Mouse (Mus musculus) lung, embryonic 14.5 days (tissue): ENCODE measurements around the gene Krtap31-1. TPM values are rescaled to one million over a fixed set of nuclear protein-coding genes. Genes with fewer than 3 reads are reported as not detected.

ENCODE experiments used
- ATAC-seq: fragments of 200-750 bp; cut with Nextera tagmentation; 2 replicates; pipeline ENCODE4 v1.8.0; 2017; ENCODE audit warnings: mild to moderate bottlenecking, moderate TSS enrichment, moderate library complexity; ENCODE audit not compliant: insufficient read depth
- DNase-seq: peaks from one replicate; pipeline ENCODE4 v3.0.0-alpha.2; 2015
- H3K27ac ChIP-seq: fragments of 300-500 bp; sonication (generic); 2 replicates; pipeline ENCODE4 v1.5.1; 2014; ENCODE audit warnings: low read depth, mild to moderate bottlenecking, moderate library complexity
- H3K27me3 ChIP-seq: fragments of 300-500 bp; sonication (generic); 2 replicates; pipeline ENCODE4 v1.6.1; 2014; ENCODE audit warnings: low read length, control low read depth; ENCODE audit not compliant: insufficient read depth
- H3K36me3 ChIP-seq: fragments of 300-500 bp; sonication (generic); 2 replicates; pipeline ENCODE4 v1.6.1; 2014; ENCODE audit warnings: control low read depth; ENCODE audit not compliant: insufficient read depth
- H3K4me1 ChIP-seq: fragments of 300-500 bp; sonication (generic); 2 replicates; pipeline ENCODE4 v1.6.1; 2014; ENCODE audit warnings: antibody characterized with exemption, control low read depth; ENCODE audit not compliant: insufficient read depth
- H3K4me2 ChIP-seq: fragments of 300-500 bp; sonication (generic); 2 replicates; pipeline ENCODE4 v1.6.1; 2014; ENCODE audit warnings: mild to moderate bottlenecking
- H3K4me3 ChIP-seq: fragments of 300-500 bp; sonication (generic); 2 replicates; pipeline ENCODE4 v1.5.1; 2014; ENCODE audit warnings: low read depth, low read length
- H3K9ac ChIP-seq: fragments of 300-500 bp; sonication (generic); 2 replicates; pipeline ENCODE4 v1.6.1; 2014
- H3K9me3 ChIP-seq: fragments of 300-500 bp; sonication (generic); 2 replicates; pipeline ENCODE4 v1.6.1; 2016; ENCODE audit warnings: low read depth, low read length, control low read depth
- CTCF ChIP-seq: IDR thresholded peaks from 2 replicates; pipeline ENCODE4 v1.5.1; 2016; ENCODE audit warnings: antibody characterized with exemption, low read depth
- WGBS: fragments of 180-500 bp; shearing (Covaris S2); extraction: QIAGEN DNeasy Blood & Tissue Kit; methylation state at CpG from one replicate; pipeline ENCODE4 v1.1.7; 2014; 5-methylcytosine and 5-hydroxymethylcytosine counted together
- polyA plus RNA-seq: library from polyadenylated mRNA; unstranded; fragments of >200 nt; fragmentation: Nextera tagmentation; extraction: Ambion mirVana; gene quantifications from 2 replicates; pipeline ENCODE4 v1.2.1, GENCODE M21; 2014

Krtap31-1 gene
- polyA plus RNA-seq, 1 experiment from 2014 or later: not detected

DNA sequence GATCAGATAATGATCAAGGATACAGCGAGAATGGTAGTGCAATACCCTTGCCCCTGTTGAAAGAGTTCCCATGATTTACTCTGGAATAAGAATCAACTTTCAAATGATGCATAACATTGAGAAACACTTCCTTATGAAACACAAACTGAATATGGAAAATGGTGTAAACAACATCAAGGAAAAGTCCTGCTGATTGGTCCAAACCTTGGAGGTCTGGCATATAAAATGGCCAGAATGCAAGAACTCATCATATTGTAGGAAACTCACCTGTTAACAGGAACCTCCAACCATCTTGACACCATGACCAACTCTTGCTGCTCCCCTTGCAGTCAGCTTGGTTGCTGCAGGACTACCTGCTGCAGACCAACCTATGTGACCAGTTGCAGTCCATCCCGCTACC, 40.5 kb downstream of the Krtap31-1 start, which contains the start of gene Krtap9-5:
Krtap9-5 (plus strand) TSS at position 301 of the 400 bp plus-strand sequence.
- Histone ChIP-seq H3K9ac (no peak within 1 kb of the TSS), H3K4me1 (no peaks in the 10 kb centered on the region), H3K4me3 (no peak within 1 kb of the TSS), H3K36me3 (no peaks in the 10 kb centered on the region), H3K27me3 (no peaks in the 10 kb centered on the region), H3K27ac (no peak within 1 kb of the TSS), H3K9me3 (no peaks in the 10 kb centered on the region), H3K4me2 (no peak within 1 kb of the TSS)
- WGBS: 91% methylated on average over 2 of the region's 2 CpGs
- no peak for TF ChIP-seq CTCF
- no peak for ATAC-seq
- no peak for DNase-seq

Other genes with a start within 250 kb of the Krtap31-1 start
- not detected in 2 replicates for gene Gm11563, start 249.0 kb upstream of the Krtap31-1 start, polyA plus RNA-seq
- gene Krtap4-6, start 242.0 kb upstream of the Krtap31-1 start, polyA plus RNA-seq: not detected in 2 replicates
- gene Gm14190, start 217.2 kb upstream of the Krtap31-1 start, polyA plus RNA-seq: not detected in 2 replicates
- not detected in 2 replicates for gene Gm14180, start 173.6 kb upstream of the Krtap31-1 start, polyA plus RNA-seq
- not detected in 2 replicates for gene Gm11595, start 135.0 kb upstream of the Krtap31-1 start, polyA plus RNA-seq
- gene Krtap4-8, start 127.2 kb upstream of the Krtap31-1 start, polyA plus RNA-seq: not detected in 2 replicates
- not detected in 2 replicates for gene Krtap4-9, start 122.7 kb upstream of the Krtap31-1 start, polyA plus RNA-seq
- gene Gm11596, start 114.5 kb upstream of the Krtap31-1 start, polyA plus RNA-seq: not detected in 2 replicates
- not detected in 2 replicates for gene Gm11569, start 109.0 kb upstream of the Krtap31-1 start, polyA plus RNA-seq
- not detected in 2 replicates for gene Gm11554, start 103.5 kb upstream of the Krtap31-1 start, polyA plus RNA-seq
- gene Krtap4-13, start 98.0 kb upstream of the Krtap31-1 start, polyA plus RNA-seq: not detected in 2 replicates
- not detected in 2 replicates for gene Gm11564, start 92.3 kb upstream of the Krtap31-1 start, polyA plus RNA-seq
- gene 2300003K06Rik, start 69.9 kb upstream of the Krtap31-1 start, polyA plus RNA-seq: not detected in 2 replicates
- gene Krtap4-16, start 56.3 kb upstream of the Krtap31-1 start, polyA plus RNA-seq: not detected in 2 replicates
- not detected in 2 replicates for gene Gm11568, start 50.0 kb upstream of the Krtap31-1 start, polyA plus RNA-seq
- gene Gm11559, start 43.4 kb upstream of the Krtap31-1 start, polyA plus RNA-seq: not detected in 2 replicates
- gene Krtap9-1, start 34.5 kb upstream of the Krtap31-1 start, polyA plus RNA-seq: not detected in 2 replicates
- gene Gm11567, start 28.7 kb upstream of the Krtap31-1 start, polyA plus RNA-seq: not detected in 2 replicates
- gene Gm11565, start 6.8 kb downstream of the Krtap31-1 start, polyA plus RNA-seq: not detected in 2 replicates
- gene Krtap31-2, start 28.4 kb downstream of the Krtap31-1 start, polyA plus RNA-seq: not detected in 2 replicates
- not detected in 2 replicates for gene Krtap9-5, start 40.6 kb downstream of the Krtap31-1 start, polyA plus RNA-seq
- gene Krtap29-1, start 71.1 kb downstream of the Krtap31-1 start, polyA plus RNA-seq: not detected in 2 replicates
- not detected in 2 replicates for gene Krtap16-1, start 78.7 kb downstream of the Krtap31-1 start, polyA plus RNA-seq
- 0.75 and 0.87 TPM in 2 replicates for gene Krtap17-1, start 86.1 kb downstream of the Krtap31-1 start, polyA plus RNA-seq
- gene Krt33a, start 108.3 kb downstream of the Krtap31-1 start, polyA plus RNA-seq: not detected in 2 replicates
- gene Krt33b, start 121.9 kb downstream of the Krtap31-1 start, polyA plus RNA-seq: not detected in 2 replicates
- not detected in 2 replicates for gene Krt34, start 133.6 kb downstream of the Krtap31-1 start, polyA plus RNA-seq
- gene Krt31, start 142.6 kb downstream of the Krtap31-1 start, polyA plus RNA-seq: not detected in 2 replicates
- gene Krt32, start 180.3 kb downstream of the Krtap31-1 start, polyA plus RNA-seq: not detected in 2 replicates
- not detected in 2 replicates for gene Krt35, start 188.3 kb downstream of the Krtap31-1 start, polyA plus RNA-seq
- gene Krt36, start 197.7 kb downstream of the Krtap31-1 start, polyA plus RNA-seq: 0.11 TPM in 1 of 2 replicates, not detected in the other
- 0.27 TPM in 1 of 2 replicates, not detected in the other for gene Krt13, start 213.6 kb downstream of the Krtap31-1 start, polyA plus RNA-seq
- 3.9 and 4.4 TPM in 2 replicates for gene Krt15, start 228.0 kb downstream of the Krtap31-1 start, polyA plus RNA-seq
- gene Krt19, start 240.7 kb downstream of the Krtap31-1 start, polyA plus RNA-seq: 86.7 and 91.0 TPM in 2 replicates